Mouse (Mus musculus): ENCODE data around the gene Iqgap2. TPM values are rescaled to one million over a fixed set of nuclear protein-coding genes. Genes with fewer than 3 reads are reported as not detected.

Gene Iqgap2
- polyA plus RNA-seq, 1 experiment: 6.0 TPM

DNA sequence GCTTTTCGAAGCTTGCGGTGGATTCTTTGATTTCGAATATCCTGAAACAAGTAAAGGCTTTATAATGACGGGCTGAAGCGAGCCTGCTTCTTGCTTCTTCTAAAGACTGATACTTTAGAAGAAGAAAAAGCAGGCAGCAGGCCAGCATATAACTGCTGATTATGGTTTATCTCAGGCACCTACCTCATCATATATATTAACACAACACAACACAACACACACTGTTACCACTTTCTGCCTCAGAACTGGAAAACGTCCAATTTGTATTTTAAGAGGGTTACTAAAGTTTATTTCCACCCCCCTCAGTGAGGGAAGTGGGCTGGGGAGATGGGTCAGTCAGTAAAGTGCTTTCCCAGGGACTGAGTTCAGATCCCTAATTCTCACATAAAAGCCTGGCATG is 259.6 kb downstream of the Iqgap2 start:
- TF ChIP-seq POLR2A (IDR thresholded peaks at IDR 0.05; ENCODE audit: borderline replicate concordance, extremely low read depth, insufficient read depth, insufficient read length, poor library complexity, severe bottlenecking) (no peak), CTCF (IDR thresholded peaks at IDR 0.05; ENCODE audit: borderline replicate concordance, extremely low read depth, insufficient read depth, insufficient read length) (no peak)
- DNase-seq (ENCODE audit: low read depth): no peak

DNA sequence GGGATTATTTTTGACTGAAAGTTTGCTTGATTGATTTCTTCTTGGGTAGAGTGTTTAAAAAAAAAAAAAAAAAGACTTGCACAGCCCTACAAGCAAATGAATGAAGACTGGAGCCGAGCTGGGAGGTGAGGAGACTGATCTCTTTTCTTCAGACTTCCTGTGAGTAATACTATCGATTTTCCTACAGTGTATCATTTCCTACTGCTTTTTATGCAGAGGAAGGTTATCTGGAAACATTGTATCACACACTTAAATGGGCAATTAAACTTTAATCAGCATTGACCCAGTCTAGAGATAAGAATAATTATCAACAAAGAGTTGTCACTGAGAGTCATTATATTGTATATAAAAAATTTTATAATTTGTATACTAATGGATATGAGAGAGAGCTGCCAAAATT is 261.0 kb downstream of the Iqgap2 start:
- no peak for DNase-seq (ENCODE audit: low read depth)
- no peak for TF ChIP-seq POLR2A (IDR thresholded peaks at IDR 0.05; ENCODE audit: borderline replicate concordance, extremely low read depth, insufficient read depth, insufficient read length, poor library complexity, severe bottlenecking)
- no peak for TF ChIP-seq CTCF (IDR thresholded peaks at IDR 0.05; ENCODE audit: borderline replicate concordance, extremely low read depth, insufficient read depth, insufficient read length)

DNA sequence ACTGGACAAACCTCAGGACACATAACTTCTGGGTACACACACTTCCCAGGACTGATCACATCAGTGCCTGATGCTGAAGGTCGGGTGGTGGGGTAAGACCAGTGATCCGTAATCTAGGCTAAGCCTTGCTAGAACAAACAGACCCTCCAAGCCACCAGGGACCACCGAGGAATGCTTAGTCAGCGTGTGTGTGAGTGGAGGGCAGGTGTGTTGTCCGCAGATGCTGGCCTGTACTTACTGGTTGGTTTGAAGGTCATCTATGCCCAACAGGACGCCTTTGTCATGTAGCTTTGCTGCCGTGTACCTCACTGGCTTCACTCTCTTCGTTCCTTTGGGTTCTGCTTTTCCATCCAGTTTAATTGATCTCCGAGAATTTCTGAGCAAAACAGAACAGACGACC is 262.0 kb downstream of the Iqgap2 start:
- no peak for TF ChIP-seq CTCF (IDR thresholded peaks at IDR 0.05; ENCODE audit: borderline replicate concordance, extremely low read depth, insufficient read depth, insufficient read length)
- no peak for TF ChIP-seq POLR2A (IDR thresholded peaks at IDR 0.05; ENCODE audit: borderline replicate concordance, extremely low read depth, insufficient read depth, insufficient read length, poor library complexity, severe bottlenecking)

DNA sequence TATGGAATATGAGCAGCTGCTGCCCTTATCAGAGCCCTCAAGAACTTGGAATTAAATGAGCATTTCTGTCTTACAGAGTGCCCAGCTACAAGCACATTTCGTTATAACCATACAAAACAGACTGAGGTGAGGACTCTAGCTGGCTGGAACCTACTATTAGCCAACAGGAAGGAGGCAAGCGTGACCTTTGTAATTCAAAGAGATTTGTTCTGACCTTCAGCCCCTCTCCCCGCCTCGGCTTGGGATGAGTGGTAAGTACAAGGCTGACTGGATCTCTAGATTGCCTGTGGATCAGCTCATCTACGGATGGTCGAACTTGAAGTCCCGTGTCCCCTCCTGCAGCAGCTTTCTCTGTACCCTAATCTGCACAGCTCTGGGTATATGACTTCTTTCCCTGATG is 265.0 kb downstream of the Iqgap2 start:
- no peak for DNase-seq (ENCODE audit: low read depth)
- TF ChIP-seq POLR2A (IDR thresholded peaks at IDR 0.05; ENCODE audit: borderline replicate concordance, extremely low read depth, insufficient read depth, insufficient read length, poor library complexity, severe bottlenecking): no peak
- no peak for TF ChIP-seq CTCF (IDR thresholded peaks at IDR 0.05; ENCODE audit: borderline replicate concordance, extremely low read depth, insufficient read depth, insufficient read length)

More for the DNA sequence above, 262.0 kb downstream of the Iqgap2 start:
- DNase-seq (ENCODE audit: low read depth): no peak

DNA sequence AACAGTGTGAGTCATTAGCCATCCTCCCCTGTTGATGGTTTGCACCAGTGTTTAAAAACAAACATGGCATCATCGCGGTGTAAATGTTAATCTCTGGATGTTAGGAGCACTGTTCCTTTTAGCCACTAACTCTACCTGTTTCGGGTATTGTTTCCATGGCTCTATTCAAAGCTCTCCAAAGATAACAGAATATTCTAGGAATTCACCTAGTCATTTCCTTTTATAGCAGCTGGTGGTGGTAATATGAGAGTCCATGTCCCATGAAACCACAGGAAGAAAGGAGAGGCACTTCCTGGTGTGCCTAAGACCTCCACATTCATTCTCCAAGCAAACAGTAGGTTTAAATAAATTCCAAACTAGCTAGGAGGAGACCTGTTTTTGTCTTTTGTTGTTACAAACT is 268.7 kb downstream of the Iqgap2 start:
- TF ChIP-seq CTCF (IDR thresholded peaks at IDR 0.05; ENCODE audit: borderline replicate concordance, extremely low read depth, insufficient read depth, insufficient read length) (no peak), POLR2A (IDR thresholded peaks at IDR 0.05; ENCODE audit: borderline replicate concordance, extremely low read depth, insufficient read depth, insufficient read length, poor library complexity, severe bottlenecking) (no peak)
- DNase-seq (ENCODE audit: low read depth): no peak

DNA sequence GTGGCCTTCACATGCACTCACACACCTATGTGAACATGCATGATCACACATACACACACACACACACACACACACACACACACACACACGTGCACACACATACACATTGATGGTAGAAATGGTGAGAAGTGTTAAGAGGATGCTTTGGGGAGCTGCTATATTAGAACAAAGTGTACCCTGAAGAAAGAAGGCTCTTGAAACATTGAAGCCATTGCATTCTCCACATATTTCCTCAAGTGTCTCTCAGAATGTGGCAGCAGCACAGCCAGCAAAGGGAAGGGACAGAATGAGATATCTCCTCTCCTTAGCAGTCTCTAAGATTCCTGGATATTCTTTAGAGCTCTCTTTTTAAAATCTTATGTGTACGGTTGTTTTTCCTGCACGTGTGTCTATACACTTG is 270.2 kb downstream of the Iqgap2 start:
- no peak for DNase-seq (ENCODE audit: low read depth)
- TF ChIP-seq POLR2A (IDR thresholded peaks at IDR 0.05; ENCODE audit: borderline replicate concordance, extremely low read depth, insufficient read depth, insufficient read length, poor library complexity, severe bottlenecking) (no peak), CTCF (IDR thresholded peaks at IDR 0.05; ENCODE audit: borderline replicate concordance, extremely low read depth, insufficient read depth, insufficient read length) (no peak)

DNA sequence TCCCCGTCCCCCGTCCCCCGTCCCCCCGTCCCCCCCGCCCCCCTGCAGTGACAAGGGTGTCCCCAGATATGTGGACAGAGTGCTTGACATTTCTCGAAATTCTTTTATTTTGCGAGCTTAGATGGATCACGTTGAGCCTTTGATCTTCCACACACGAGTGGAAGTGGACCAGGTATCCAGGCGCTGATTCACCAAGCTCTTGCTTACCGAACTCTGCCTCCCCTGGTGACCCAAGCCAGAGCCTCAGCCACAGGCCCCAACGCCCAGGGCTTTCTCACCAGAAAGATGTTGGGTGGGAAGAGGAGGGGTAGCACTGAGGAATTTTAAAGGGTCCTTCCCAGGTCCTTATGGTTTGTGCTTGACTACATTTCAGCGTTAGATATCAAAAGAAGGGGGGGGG is 272.9 kb downstream of the Iqgap2 start:
- no peak for DNase-seq (ENCODE audit: low read depth)

DNA sequence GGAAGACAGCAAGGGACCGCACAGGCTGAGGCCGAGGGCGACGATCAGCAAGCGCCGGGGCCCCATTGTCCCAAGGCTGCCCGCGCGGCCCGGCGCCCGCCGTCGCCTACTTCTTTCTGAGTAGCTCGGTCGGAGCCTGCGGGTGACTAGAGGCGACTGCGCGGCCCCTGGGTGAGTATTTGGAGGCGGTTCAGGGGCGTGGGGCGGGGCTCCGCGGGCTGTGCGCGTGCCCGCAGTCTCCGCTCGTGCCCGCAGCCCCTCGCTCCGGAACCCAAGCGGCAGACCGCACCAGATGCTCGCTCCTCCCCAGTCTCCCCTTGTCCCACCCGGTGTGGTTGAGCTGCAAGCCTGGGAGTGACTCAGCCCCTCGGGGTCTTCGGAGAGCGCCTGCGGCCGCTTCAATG is 273.4 kb downstream of the Iqgap2 start, which contains the start of gene F2r:
Gene F2r (minus strand): TSS at position 179 of the 404 bp plus-strand sequence.
- TF ChIP-seq POLR2A (IDR thresholded peaks at IDR 0.05; ENCODE audit: borderline replicate concordance, extremely low read depth, insufficient read depth, insufficient read length, poor library complexity, severe bottlenecking) (peak; percentile 82), CTCF (IDR thresholded peaks at IDR 0.05; ENCODE audit: borderline replicate concordance, extremely low read depth, insufficient read depth, insufficient read length) (no peak)
- DNase-seq (ENCODE audit: low read depth): peak; percentile 94

More for the DNA sequence above, 272.9 kb downstream of the Iqgap2 start:
- TF ChIP-seq CTCF (IDR thresholded peaks at IDR 0.05; ENCODE audit: borderline replicate concordance, extremely low read depth, insufficient read depth, insufficient read length): no peak
- no peak for TF ChIP-seq POLR2A (IDR thresholded peaks at IDR 0.05; ENCODE audit: borderline replicate concordance, extremely low read depth, insufficient read depth, insufficient read length, poor library complexity, severe bottlenecking)

DNA sequence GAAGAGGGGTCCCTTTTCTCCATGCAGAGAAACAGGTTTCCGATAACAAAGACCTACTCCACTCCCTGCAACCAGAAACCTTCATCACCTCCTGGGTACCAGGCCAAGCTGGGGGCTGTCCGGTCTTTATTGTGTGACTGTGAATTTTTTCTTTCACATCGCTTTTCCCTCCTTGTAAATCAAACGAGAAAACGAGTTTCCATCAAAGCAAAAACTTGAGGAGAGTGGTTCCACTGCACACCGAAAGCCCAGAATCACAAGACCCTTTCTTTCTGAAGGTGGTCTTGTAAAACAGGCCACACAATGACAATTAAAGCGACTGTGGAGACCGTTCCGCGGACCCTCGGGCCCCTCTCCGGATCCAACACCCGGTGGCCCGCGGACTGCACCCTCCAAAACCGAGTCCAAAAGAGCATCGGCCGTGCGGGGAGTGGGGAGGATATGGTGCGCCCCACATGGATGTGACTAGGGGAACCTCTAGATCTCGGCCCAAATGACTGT is 274.0 kb downstream of the Iqgap2 start:
- no peak for TF ChIP-seq POLR2A (IDR thresholded peaks at IDR 0.05; ENCODE audit: borderline replicate concordance, extremely low read depth, insufficient read depth, insufficient read length, poor library complexity, severe bottlenecking)
- TF ChIP-seq CTCF (IDR thresholded peaks at IDR 0.05; ENCODE audit: borderline replicate concordance, extremely low read depth, insufficient read depth, insufficient read length): no peak
- peak; percentile 56 for DNase-seq (ENCODE audit: low read depth)

DNA sequence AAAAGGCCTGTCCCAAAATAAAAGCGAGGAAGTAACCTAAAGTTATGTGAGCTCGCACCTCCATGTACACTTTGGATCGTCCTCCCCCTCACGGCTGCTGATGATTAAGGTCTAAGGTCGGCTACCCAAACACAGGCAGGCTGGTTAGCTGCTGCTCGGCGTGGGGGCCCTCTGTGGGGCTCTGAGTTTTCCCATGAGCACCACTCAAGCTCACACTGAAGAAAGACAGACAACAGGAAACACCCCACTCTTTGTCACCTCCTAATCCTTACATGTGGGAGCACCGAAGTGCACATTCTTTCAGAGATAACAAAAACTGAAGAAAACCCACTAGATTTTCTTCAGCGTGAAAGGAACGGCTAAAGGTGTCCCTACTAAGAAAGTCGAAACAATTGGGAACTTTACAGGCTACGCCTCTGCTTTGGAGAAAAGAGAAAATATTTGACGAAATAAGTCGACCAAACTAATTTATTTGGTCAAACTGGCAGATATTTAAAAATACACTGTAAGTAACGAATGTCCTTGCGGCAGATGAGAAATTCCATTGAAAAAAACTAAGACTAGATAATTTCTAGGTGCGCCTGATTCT is 274.5 kb downstream of the Iqgap2 start:
- no peak for TF ChIP-seq POLR2A (IDR thresholded peaks at IDR 0.05; ENCODE audit: borderline replicate concordance, extremely low read depth, insufficient read depth, insufficient read length, poor library complexity, severe bottlenecking)
- TF ChIP-seq CTCF (IDR thresholded peaks at IDR 0.05; ENCODE audit: borderline replicate concordance, extremely low read depth, insufficient read depth, insufficient read length): no peak
- DNase-seq (ENCODE audit: low read depth): peak; percentile 52

DNA sequence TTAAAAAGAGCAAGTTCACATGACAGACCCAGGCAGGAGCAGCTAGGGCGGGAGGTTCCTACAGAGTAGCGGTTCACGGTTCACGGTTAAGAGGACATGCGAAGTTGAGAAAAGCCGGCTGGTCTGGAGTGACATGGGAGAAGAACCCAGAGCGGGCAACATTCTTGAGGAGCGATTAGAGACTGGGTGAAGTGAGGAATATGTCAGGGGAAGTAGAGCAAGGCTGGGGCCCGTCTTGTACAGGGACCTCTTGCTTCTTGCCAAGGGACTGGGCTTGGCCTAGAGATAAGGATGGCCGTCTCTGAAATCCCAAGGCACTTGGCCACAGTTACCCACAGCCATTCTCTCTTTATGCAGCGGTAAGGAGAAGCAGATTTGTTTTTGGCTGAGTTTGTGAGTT is 275.2 kb downstream of the Iqgap2 start:
- peak; percentile 52 for DNase-seq (ENCODE audit: low read depth)
- no peak for TF ChIP-seq POLR2A (IDR thresholded peaks at IDR 0.05; ENCODE audit: borderline replicate concordance, extremely low read depth, insufficient read depth, insufficient read length, poor library complexity, severe bottlenecking)
- TF ChIP-seq CTCF (IDR thresholded peaks at IDR 0.05; ENCODE audit: borderline replicate concordance, extremely low read depth, insufficient read depth, insufficient read length): no peak

DNA sequence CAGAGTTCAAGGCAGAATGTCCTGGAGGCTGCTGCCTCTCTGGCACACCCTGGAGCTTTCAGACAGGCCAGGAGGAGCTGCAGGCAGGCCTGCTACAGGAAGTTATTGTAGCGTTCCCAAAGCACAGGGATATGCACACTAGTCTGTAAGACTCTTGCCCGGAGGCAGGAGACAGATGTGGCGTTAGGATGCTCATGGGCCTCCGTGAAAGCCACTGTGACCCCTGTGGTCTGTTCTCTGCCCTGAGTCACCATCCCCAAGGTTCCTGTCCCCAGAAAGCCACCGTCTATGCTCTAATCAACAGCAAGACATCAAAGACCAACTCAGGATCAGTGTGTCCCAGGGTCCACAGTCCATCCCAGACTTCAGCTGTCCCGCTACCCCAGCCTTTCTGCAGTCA is 277.0 kb downstream of the Iqgap2 start:
- no peak for DNase-seq (ENCODE audit: low read depth)
- TF ChIP-seq POLR2A (IDR thresholded peaks at IDR 0.05; ENCODE audit: borderline replicate concordance, extremely low read depth, insufficient read depth, insufficient read length, poor library complexity, severe bottlenecking) (no peak), CTCF (IDR thresholded peaks at IDR 0.05; ENCODE audit: borderline replicate concordance, extremely low read depth, insufficient read depth, insufficient read length) (no peak)

Data from brain, embryonic 14.5 days (tissue).